Mouse (Mus musculus): ENCODE results near the gene Specc1l. TPM values are rescaled to one million over a fixed set of nuclear protein-coding genes. Genes with fewer than 3 reads are reported as not detected.
"Not testable (repeated sequence)": the region's sequence is repeated elsewhere in the genome, so short reads cannot be mapped to it uniquely, and the experiment has no call there.

The Specc1l gene
- polyA plus RNA-seq, 1 experiment from 2014 or later, result 13.2 TPM

DNA sequence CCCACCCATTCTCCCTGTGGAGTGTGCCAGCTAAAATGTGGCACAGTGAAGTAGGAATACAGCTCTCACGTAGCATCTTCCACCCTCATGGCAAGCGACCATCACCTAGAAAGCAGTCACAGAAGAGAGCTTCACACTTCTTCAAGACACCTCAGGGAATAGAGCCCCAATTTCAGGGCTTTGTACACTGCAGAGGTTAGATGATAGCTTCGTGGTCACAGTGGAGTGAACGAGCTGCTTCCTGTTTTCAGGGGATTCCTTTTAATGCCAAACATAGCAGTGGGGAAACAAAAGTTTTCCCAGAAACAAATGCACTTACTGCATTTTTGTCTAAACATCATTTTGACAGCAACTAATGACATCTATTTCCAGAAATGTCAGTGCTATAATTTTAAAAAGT, 77.5 kb downstream of the Specc1l start:
- no peak overlapping the region for H3K4me3 ChIP-seq
- no peak for ATAC-seq
- H3K4me2 ChIP-seq, result no peak overlapping the region
- H3K27me3 ChIP-seq (replicated peaks), result no peaks in the 10 kb centered on the region
- 37% methylated on average over 4 of the region's 4 CpGs for WGBS (ENCODE audit: insufficient replicate concordance)
- H3K4me1 ChIP-seq, result peaks cover 23% of the 10 kb centered on the region
- H3K9me3 ChIP-seq (replicated peaks), result no peaks in the 10 kb centered on the region
- peaks cover 9% of the 10 kb centered on the region for H3K36me3 ChIP-seq
- no peak overlapping the region for H3K27ac ChIP-seq
- no peak overlapping the region for H3K9ac ChIP-seq

DNA sequence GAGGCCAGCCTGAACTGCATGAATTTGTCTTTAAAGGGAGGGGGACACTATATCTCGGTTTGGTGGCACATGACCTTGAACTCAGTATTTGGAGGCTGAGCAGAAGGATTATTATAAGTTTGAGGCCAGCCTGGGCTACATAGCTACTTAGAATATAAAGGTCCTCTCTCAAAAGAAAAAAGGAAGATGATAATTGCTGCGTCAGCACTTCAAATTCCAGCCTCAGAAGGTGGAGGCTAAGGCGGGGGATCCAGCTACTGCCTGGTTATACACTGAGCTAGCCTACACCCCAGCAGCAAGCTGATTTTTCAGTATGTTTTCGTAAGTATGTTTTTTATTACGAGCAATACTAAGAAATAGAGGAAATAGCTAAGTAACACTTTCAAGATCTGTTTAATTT, 78.8 kb downstream of the Specc1l start:
- Histone ChIP-seq H3K4me1 (peaks cover 28% of the 10 kb centered on the region), H3K36me3 (peaks cover 14% of the 10 kb centered on the region), H3K27ac (no peak overlapping the region), H3K27me3 (replicated peaks) (no peaks in the 10 kb centered on the region), H3K9me3 (replicated peaks) (no peaks in the 10 kb centered on the region), H3K9ac (no peak overlapping the region), H3K4me3 (no peak overlapping the region), H3K4me2 (no peak overlapping the region)
- 70% methylated on average over 5 of the region's 5 CpGs for WGBS (ENCODE audit: insufficient replicate concordance)
- no peak for ATAC-seq

DNA sequence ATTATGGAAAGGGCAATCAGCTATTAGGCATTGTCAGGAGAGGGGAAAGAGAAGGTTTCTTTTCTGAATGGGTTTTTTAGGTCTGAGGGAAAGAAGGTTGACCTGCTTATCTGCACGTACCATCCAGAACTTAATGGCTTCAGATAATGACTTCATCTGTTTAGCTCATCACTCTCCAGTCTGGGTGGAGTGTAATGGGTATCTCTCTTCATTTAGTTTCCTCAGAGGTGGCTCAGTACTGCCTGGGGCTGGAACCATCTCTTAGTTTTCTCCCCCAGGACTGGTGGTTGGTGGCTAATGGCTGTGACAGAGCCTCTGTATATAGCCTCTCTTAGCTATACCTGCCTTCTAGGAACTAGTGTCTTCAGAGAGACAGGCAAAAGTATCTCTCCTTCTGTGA, 79.5 kb downstream of the Specc1l start:
- H3K4me2 ChIP-seq, result no peak overlapping the region
- H3K36me3 ChIP-seq, result peaks cover 17% of the 10 kb centered on the region
- peaks cover 28% of the 10 kb centered on the region for H3K4me1 ChIP-seq
- H3K4me3 ChIP-seq, result no peak overlapping the region
- 54% methylated on average over 1 of the region's 1 CpGs for WGBS (ENCODE audit: insufficient replicate concordance)
- H3K9ac ChIP-seq, result no peak overlapping the region
- peak; percentile 59 for ATAC-seq
- H3K27me3 ChIP-seq (replicated peaks), result no peaks in the 10 kb centered on the region
- H3K9me3 ChIP-seq (replicated peaks), result no peaks in the 10 kb centered on the region
- no peak overlapping the region for H3K27ac ChIP-seq

DNA sequence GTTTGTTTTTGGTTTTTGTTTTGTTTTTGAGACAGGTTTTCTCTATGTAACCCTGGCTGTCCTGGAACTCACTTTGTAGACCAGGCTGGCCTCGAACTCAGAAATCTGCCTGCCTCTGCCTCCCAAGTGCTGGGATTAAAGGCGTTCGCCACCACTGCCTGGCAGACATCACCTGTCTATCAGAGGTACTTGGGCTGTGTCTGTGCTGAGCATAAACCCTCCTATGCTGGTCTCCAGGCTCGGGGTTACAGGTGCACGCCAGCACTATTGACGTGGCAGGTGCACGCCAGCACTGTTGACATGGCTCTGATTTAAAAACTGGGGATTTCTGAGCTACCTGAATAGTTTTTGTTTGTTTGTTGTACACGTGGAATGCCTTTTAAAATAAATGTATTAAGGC, 80.3 kb downstream of the Specc1l start:
- peaks cover 28% of the 10 kb centered on the region for H3K4me1 ChIP-seq
- not testable (repeated sequence) for H3K4me2 ChIP-seq; H3K9ac ChIP-seq; ATAC-seq; H3K27ac ChIP-seq; H3K27me3 ChIP-seq (replicated peaks); H3K9me3 ChIP-seq (replicated peaks); H3K4me3 ChIP-seq
- peaks cover 17% of the 10 kb centered on the region for H3K36me3 ChIP-seq
- WGBS (ENCODE audit: insufficient replicate concordance), result 78% methylated on average over 8 of the region's 8 CpGs

DNA sequence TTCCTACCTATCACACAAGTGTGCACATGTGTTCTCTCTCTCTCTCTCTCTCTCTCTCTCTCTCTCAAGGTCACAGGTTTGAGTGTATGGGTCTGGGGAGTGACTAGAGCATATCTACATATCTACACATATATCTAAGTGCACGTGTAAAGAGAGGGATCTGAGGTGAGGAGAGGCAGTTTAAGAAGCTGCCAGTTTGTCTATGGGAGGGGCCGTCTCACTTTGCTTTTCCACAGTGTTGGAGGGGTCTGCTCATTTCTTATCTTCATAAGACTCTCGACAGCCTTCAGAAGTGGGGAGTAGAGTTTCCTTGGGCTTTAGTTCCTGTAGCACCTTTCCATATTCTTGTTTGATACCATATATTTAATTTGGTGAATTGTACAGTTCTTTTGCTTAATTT, 81.4 kb downstream of the Specc1l start:
- Histone ChIP-seq H3K27me3 (replicated peaks) (no peaks in the 10 kb centered on the region), H3K4me3 (no peak overlapping the region), H3K9me3 (replicated peaks) (no peaks in the 10 kb centered on the region), H3K27ac (no peak overlapping the region), H3K9ac (no peak overlapping the region), H3K36me3 (peaks cover 17% of the 10 kb centered on the region), H3K4me2 (no peak overlapping the region), H3K4me1 (peaks cover 28% of the 10 kb centered on the region)
- ATAC-seq, result no peak
- 26% methylated on average over 3 of the region's 3 CpGs for WGBS (ENCODE audit: insufficient replicate concordance)

DNA sequence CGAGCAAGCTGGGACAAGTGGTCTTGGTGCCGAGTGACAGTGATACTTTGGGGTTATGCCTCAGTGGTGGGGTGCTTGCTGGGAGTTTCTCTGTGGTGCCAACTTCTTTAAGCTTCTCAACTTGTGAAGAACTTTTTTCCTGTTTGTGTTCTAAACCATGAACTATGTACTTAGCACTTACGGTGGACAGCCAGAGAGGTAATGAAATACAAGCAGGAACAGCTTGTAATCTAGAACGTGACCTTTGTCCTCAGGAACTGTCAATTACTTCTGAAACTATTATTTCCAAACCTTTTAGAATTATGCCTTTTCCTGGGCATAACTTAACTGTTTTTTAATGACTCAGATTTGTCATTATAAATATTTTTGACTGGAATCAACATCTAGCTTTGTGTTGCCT, 82.5 kb downstream of the Specc1l start:
- no peaks in the 10 kb centered on the region for H3K9me3 ChIP-seq (replicated peaks)
- H3K27ac ChIP-seq, result no peak overlapping the region
- no peaks in the 10 kb centered on the region for H3K27me3 ChIP-seq (replicated peaks)
- no peak overlapping the region for H3K9ac ChIP-seq
- 75% methylated on average over 4 of the region's 4 CpGs for WGBS (ENCODE audit: insufficient replicate concordance)
- H3K4me2 ChIP-seq, result no peak overlapping the region
- peaks cover 21% of the 10 kb centered on the region for H3K4me1 ChIP-seq
- no peak for ATAC-seq
- peaks cover 18% of the 10 kb centered on the region for H3K36me3 ChIP-seq
- no peak overlapping the region for H3K4me3 ChIP-seq

DNA sequence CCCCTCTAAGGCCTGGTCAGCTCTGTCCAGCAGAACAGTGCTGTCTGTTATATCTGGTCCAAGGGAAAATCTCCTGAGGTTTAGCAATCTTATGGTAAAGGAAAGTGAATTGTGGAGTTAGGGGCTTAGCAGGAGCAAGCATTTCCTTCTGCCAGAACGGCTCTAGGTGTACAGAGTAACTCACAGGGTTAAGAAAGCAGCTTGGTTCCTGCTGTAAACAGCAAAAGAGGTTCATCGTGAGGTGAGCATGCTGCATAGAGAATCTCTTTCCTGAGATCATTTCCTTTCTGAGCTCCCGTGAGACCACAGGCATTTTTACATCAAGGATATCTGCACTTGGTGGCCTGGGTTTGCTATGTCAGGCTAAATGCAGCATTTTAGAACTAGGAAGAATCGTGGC, 83.1 kb downstream of the Specc1l start:
- Histone ChIP-seq H3K4me1 (peaks cover 21% of the 10 kb centered on the region), H3K36me3 (peaks cover 19% of the 10 kb centered on the region), H3K9me3 (replicated peaks) (no peaks in the 10 kb centered on the region), H3K9ac (no peak overlapping the region), H3K27me3 (replicated peaks) (no peaks in the 10 kb centered on the region), H3K27ac (no peak overlapping the region), H3K4me2 (no peak overlapping the region), H3K4me3 (no peak overlapping the region)
- ATAC-seq, result no peak
- WGBS (ENCODE audit: insufficient replicate concordance), result 47% methylated on average over 4 of the region's 4 CpGs

DNA sequence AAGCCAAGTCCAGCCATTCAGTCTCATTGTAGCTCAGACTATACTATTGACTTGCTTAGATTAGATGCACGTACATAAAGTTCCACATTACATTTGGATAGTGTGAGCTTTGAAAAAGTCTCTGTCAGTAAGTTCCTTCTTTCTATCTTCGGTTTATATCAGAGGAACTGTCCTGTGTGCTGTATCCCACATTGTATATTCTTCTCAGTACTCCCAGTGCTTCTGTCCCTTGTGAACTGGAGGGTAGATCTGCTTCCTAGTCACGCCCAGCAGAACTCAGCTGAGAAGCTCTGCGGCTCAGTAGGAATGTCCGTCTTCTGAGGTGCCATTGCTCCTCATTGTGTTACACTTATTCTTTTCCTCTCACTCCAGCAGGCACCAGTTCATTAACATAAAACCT, 86.7 kb downstream of the Specc1l start:
- H3K27ac ChIP-seq, result no peak overlapping the region
- ATAC-seq, result no peak
- H3K4me2 ChIP-seq, result no peak overlapping the region
- no peaks in the 10 kb centered on the region for H3K9me3 ChIP-seq (replicated peaks)
- H3K27me3 ChIP-seq (replicated peaks), result no peaks in the 10 kb centered on the region
- WGBS (ENCODE audit: insufficient replicate concordance), result 66% methylated on average over 5 of the region's 5 CpGs
- peaks cover 37% of the 10 kb centered on the region for H3K4me1 ChIP-seq
- no peak overlapping the region for H3K9ac ChIP-seq
- peaks cover 39% of the 10 kb centered on the region for H3K36me3 ChIP-seq
- no peak overlapping the region for H3K4me3 ChIP-seq

DNA sequence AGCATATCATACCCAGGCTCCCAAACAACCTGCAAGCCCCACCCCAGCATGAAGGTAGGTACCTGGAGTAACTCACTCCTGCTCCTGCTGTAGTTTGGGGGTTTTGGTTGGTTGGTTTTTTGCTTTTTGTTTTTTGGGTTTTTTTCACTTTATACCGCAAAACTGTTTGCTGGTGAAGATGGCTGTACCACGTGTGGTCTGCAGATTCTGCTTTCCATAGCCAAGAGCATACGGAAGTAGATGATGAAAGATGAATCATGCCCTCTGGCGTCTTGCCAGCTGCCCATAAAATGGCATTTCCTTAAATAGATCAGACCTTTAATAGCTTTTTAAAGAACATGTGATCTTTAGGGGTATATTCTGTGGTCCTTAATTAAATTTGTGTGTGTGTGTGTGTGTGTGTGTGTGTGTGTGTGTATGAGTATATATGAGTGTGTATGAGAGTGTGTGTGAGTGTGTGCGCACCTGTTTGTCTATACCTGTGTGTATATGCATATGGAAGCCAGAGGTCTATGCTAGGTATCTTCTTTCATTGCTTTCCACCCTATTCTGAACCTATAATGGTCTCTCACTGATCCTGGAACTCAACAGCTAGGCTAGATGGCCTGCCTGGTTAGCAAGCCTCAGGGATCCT, 88.0 kb downstream of the Specc1l start:
- H3K27me3 ChIP-seq (replicated peaks), result no peaks in the 10 kb centered on the region
- no peak for ATAC-seq
- H3K36me3 ChIP-seq, result peaks cover 42% of the 10 kb centered on the region
- H3K4me3 ChIP-seq, result no peak overlapping the region
- H3K27ac ChIP-seq, result no peak overlapping the region
- no peak overlapping the region for H3K9ac ChIP-seq
- H3K4me2 ChIP-seq, result no peak overlapping the region
- WGBS (ENCODE audit: insufficient replicate concordance), result 78% methylated on average over 5 of the region's 5 CpGs
- no peaks in the 10 kb centered on the region for H3K9me3 ChIP-seq (replicated peaks)
- H3K4me1 ChIP-seq, result peaks cover 45% of the 10 kb centered on the region

DNA sequence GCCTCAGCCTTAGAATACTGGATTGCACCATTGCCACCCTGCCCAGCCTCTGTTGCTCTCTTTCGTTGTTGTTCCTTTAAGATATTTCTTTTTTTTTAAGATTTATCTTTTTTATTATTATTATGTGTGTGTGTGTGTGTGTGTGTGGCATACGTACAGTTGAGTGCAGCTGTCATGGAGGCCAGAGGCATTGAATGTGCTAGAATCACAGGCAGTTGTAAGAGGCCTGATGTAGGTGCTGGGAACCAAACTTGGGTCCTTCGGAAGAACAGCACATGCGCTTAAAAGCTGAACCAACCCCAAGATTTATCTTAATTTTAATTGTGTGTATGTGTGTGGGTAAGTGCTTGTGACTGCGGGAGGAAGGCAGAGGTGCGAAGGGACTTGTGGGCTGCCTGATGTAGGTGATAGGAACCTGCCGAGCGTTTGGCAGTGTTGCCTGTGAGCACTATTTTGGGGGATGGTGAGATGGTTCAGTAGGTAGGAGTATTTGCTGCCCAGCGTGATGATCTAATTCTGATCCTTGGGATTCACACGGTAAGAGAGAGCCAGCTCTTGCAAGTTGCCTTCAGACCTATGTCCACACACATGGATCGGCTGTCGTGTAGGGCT, 89.4 kb downstream of the Specc1l start:
- Histone ChIP-seq H3K4me2 (peak overlapping the region; percentile 15; the same call in 1 of the 2 replicates), H3K4me3 (no peak overlapping the region), H3K27ac (peak overlapping the region; percentile 54), H3K4me1 (peaks cover 49% of the 10 kb centered on the region), H3K27me3 (replicated peaks) (no peaks in the 10 kb centered on the region), H3K9me3 (replicated peaks) (no peaks in the 10 kb centered on the region), H3K9ac (no peak overlapping the region), H3K36me3 (peaks cover 35% of the 10 kb centered on the region)
- ATAC-seq, result no peak; the same call in 1 of the 2 replicates
- WGBS (ENCODE audit: insufficient replicate concordance), result 42% methylated on average over 12 of the region's 12 CpGs

DNA sequence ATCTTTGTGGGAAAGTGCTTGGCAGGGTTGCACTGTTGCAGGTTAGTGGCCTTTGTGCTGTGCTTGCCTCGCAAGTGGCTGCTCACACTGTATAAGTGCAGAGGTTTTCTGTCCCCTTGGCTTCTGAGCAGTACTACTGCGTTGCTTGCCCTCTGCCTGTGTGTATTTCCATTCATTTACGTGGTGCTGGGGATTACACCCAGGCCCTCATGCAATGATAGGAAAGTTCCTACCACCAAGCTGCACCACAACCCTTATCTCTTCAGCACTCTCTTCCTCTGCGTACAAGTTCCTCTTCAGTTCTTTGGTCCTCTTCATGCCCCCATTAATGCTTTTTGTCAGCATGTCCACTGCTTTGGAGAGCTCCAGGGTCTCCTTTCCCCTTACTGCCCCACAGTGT, 90.1 kb downstream of the Specc1l start:
- H3K36me3 ChIP-seq, result peaks cover 36% of the 10 kb centered on the region
- no peak overlapping the region for H3K9ac ChIP-seq
- 12% methylated on average over 4 of the region's 4 CpGs for WGBS (ENCODE audit: insufficient replicate concordance)
- peaks cover 54% of the 10 kb centered on the region for H3K4me1 ChIP-seq
- H3K27me3 ChIP-seq (replicated peaks), result no peaks in the 10 kb centered on the region
- peak overlapping the region; percentile 70 for H3K27ac ChIP-seq
- no peak overlapping the region for H3K4me3 ChIP-seq
- H3K4me2 ChIP-seq, result peak overlapping the region; percentile 15; the same call in 1 of the 2 replicates
- H3K9me3 ChIP-seq (replicated peaks), result no peaks in the 10 kb centered on the region
- ATAC-seq, result peak; percentile 75

DNA sequence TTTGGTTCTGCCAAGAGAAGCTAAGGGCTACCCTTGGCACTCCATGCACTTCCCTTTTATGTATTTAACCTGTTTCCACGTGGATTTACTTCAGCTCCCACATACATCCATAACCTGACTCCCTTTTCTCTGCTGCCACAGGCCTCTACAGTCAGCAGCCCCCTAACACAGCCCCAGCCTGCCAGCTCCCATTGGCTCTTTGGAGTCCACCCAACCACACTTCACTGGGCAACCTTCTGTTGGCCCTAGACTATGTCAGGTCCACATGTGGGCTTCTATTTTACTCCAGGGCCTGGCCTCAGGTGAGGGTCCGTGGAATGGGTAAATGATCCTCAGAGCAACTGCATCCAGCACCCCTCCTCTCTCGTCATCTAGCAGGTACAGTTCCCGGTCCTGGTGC, 90.7 kb downstream of the Specc1l start:
- Histone ChIP-seq H3K4me1 (peaks cover 60% of the 10 kb centered on the region), H3K9ac (no peak overlapping the region), H3K36me3 (peaks cover 42% of the 10 kb centered on the region), H3K27me3 (replicated peaks) (no peaks in the 10 kb centered on the region), H3K4me2 (no peak overlapping the region), H3K4me3 (no peak overlapping the region), H3K27ac (peak overlapping the region; percentile 70), H3K9me3 (replicated peaks) (no peaks in the 10 kb centered on the region)
- 55% methylated on average over 4 of the region's 4 CpGs for WGBS (ENCODE audit: insufficient replicate concordance)
- no peak for ATAC-seq
